Mouse (Mus musculus) frontal cortex, adult (tissue): ENCODE data around the gene Rbm15.
"Not testable (repeated sequence)": the region's sequence is repeated elsewhere in the genome, so short reads cannot be mapped to it uniquely, and the experiment has no call there.

Source experiments
- ATAC-seq: cut with Nextera tagmentation; 2 replicates; pipeline ENCODE4 v1.9.2; 2017; ENCODE audit warnings: mild to moderate bottlenecking, moderate library complexity, mixed read lengths; ENCODE audit not compliant: low TSS enrichment

Gene Rbm15

GRCm38 (mm10) chr3:107330503-107331424, 2.7 kb downstream of the Rbm15 start:
- ATAC-seq = no peak

GRCm38 (mm10) chr3:107326442-107326841, 7.0 kb downstream of the Rbm15 start:
- no peak for ATAC-seq

DNA sequence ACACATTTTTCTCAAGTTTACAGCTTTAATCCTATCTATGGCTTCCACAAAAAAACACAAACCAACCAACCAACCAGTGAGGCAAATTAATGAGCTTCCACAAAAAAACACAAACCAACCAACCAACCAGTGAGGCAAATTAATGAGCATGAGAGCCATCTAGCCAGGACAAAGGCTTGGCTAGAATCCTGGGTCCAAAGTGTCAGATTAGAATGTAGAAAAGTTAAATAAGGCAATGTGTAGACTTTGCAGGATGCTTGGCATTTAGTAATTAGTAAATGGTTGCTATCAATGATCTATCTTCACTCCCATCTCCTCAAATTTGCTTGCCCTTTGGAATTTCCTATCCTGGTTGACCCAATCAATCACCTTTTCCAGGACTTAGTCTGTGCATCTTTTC, 11.7 kb downstream of the Rbm15 start:
- ATAC-seq = no peak

DNA sequence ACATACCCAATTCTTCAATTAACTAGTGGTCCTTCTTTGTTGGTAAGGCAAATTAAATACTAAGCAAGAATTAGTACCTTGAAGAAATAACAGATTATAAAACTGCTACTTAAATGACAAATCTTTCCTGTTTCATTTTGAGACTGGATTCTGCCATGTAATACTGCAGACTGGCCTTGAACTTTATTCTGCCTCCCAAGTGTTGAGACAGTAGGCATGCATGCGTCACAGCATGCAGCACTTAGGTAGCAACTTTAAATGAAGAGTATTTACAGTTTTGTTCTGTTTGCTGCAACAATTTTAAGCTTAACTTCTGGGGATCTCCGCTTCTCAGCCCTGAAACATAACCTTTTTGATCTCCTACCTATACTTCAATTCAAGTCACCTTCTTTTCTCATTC, 12.3 kb downstream of the Rbm15 start:
- ATAC-seq = no peak

- no peak for ATAC-seq
These were observed 16.1 kb downstream of the Rbm15 start for GRCm38 (mm10) chr3:107317338-107317737.

DNA sequence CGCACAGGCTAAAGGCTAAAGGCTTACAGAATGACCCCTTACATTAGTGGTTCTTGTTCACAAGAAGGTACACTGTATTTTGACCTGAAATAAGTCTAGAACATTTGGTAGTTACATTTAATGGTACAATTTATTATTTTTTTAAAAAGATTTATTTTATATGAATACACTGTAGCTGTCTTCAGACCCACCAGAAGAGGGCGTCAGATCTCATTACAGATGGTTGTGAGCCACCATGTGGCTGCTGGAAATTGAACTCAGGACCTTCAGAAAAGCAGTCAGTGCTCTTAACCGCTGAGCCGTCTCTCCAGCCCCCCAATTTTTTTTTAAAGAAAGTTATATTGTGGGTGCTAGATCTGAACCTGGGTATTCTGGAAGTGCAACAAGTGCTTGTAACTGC, 36.6 kb downstream of the Rbm15 start:
- not testable (repeated sequence) for ATAC-seq

DNA sequence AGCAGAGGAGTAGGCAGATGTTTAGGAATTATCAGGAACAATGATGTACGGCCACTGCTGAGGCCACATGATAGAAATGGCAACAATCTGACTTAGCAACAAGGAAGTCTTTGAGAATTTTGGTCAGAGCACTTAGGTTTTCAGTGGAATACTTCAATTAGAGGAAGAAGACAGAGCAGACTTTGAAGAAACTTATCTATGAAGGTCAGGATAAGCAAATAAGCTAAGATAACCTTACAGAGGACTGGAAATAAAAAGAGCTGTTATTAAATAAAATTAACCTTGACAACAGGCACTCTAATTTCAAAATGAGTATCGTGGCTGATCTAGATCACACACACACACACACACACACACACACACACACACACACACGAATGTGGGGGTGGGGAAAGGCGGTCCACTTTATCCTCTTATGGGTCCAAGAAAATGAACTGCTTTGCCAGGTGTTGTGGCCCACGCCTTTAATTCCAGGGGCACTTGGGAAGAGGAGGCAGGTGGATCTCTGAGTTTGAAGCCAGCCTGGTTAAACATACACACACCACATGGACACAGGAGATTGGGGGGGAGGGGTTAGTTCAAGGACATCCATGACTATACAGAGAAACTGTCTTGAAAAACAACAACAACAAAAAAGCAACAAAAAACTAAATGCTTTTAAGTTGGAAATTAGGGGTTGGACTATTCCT, 37.7 kb downstream of the Rbm15 start:
- no peak for ATAC-seq

DNA sequence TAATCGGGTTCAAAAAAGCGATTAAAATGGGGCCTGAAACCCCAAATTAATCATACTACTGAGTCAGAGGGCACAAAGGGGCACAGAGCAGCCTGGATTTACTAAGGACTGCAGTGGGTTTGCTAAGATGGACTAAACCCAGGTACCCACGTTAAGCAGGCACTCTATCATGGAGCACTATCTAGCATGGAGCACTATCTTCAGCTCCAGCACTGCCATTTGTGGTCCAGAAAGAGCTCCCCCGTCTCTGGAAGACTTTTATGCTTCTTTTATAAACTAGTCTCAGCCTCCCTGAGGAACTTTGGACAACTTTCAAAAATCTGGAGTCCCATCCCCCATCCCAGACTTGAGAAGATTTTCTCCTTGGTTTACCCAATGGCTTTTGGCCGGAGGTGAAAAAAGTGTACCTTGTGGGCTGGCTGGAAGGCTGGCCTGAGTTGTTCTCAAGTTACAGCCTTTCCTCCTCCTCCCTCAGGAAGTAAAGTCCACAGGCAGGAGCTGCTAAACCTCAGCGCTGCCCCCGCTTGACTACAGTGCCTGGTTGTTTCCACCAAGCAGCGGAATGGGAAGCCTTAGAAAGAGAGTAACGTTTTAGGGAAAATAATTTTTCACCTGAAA, 42.6 kb downstream of the Rbm15 start, which contains the start of gene Slc16a4:
Gene Slc16a4 (plus strand): TSS at position 467 of the 618 bp plus-strand sequence.
- ATAC-seq = peak; percentile 65

DNA sequence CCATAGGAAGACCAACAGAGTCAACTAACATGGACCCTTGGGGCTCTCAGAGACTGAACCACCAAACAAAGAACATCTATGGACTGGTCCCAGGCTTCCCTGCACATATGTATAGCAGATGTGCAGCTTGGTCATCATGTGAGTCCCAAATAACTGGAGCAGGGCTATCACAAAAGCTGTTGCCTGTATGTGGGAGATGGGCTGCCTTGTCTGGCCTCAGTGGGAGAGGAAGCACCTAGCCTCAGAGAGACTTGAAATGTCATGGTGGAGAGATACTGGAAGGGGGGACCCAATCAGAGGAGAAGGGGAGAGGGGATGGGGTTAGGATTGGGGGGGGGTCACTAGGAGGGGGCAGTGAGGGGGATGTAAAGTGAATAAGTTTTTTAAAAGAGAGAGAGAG, 46.1 kb downstream of the Rbm15 start:
- no peak for ATAC-seq

GRCm38 (mm10) chr3:107286123-107286522, 47.4 kb downstream of the Rbm15 start:
- ATAC-seq = no peak

GRCm38 (mm10) chr3:107278479-107279269, 54.8 kb downstream of the Rbm15 start, which contains the start of gene Lamtor5:
Gene Lamtor5 (plus strand): TSS chr3:107278858.
- peak; percentile 85 for ATAC-seq

GRCm38 (mm10) chr3:107276626-107277025, 56.8 kb downstream of the Rbm15 start:
- ATAC-seq = no peak

DNA sequence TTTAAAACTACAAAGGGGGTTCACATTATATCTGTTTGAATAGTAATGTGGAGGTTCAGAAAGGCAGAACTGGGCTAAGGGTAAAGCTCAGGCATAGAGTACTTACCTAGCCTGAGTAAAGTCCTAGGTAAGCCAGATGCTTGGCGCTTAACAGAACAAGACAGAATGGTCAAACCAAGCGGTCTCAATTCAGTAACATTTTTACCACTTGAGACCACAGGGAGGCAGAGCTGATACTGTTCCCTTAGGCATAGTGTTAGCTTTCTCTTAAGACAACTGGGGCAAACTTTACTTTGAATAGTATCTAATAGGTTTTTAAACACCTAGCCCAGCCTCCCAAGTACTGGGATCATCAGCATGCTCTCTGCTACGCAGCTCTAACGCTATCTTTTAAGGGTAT, 57.5 kb downstream of the Rbm15 start:
- ATAC-seq = no peak
